Mouse (Mus musculus): ENCODE results near the gene Ngef. TPM values are rescaled to one million over a fixed set of nuclear protein-coding genes. Genes with fewer than 3 reads are reported as not detected.

The Ngef gene
- polyA plus RNA-seq, 1 experiment from 2014 or later = not detected

Other genes starting within 250 kb of the Ngef start
- gene Gigyf2, start 246.9 kb downstream of the Ngef start, polyA plus RNA-seq (2018) = 29.7 to 74.5 TPM (median 34.2 TPM) in 3 replicates
- not detected in 3 replicates for gene Kcnj13, start 179.1 kb downstream of the Ngef start, polyA plus RNA-seq (2018)
- not detected in 3 replicates for gene Snorc, start 103.6 kb downstream of the Ngef start, polyA plus RNA-seq (2018)
- gene Neu2, start 64.0 kb downstream of the Ngef start, polyA plus RNA-seq (2018) = not detected in 3 replicates
- 176 to 213 TPM (median 185 TPM) in 3 replicates for gene Inpp5d, start 46.4 kb upstream of the Ngef start, polyA plus RNA-seq (2018)
- gene Atg16l1, start 182.0 kb upstream of the Ngef start, polyA plus RNA-seq (2018) = 11.7 to 21.9 TPM (median 21.3 TPM) in 3 replicates
- gene Sag, start 229.8 kb upstream of the Ngef start, polyA plus RNA-seq (2018) = 0.50 to 0.83 TPM (median 0.62 TPM) in 3 replicates